ENCODE assay signal across 15 mouse cellular contexts in the genomic region with DNA sequence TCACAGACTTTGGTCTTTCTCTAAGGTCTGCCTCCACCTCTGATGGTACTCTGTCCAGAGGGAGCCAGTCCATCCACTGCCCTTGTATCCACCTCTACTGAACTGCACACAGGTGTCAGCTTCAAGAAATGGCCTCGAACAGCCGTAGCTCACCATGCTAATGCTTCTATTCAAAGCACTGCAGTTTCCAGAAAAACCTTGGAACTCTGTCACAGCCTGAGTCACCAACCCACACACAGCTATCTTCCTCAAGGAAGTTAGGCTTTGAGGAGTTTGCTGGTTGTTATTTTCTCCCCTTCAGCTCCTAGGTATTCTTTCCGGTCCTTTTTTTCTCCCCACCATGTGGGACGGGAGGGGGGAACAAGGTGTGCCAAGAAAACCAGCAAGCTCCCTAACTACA. TPM values are rescaled to one million over a fixed set of nuclear protein-coding genes. Genes with fewer than 3 reads are reported as not detected.
DNase-seq lines count a peak whose midpoint lies in the region; ATAC-seq and TF ChIP-seq lines count a peak whose summit lies in the region.
"Had no signal": no experiment of that assay in that cellular context is flagged by ENCODE, and none has a peak within 500 bp of the region (broad histone marks: within the 10 kb centered on the region; RNA-seq: fewer than 3 reads in every experiment).

No protein-coding gene starts in this region.

- no peaks in the 10 kb centered on the region for H3K36me3 ChIP-seq in heart, embryonic 12.5 days
- no peaks in the 10 kb centered on the region for H3K36me3 ChIP-seq in forebrain, embryonic 11.5 days (ENCODE audit: control insufficient read depth, insufficient read depth, low read length)
- H3K36me3 ChIP-seq in liver, postnatal 0 days (replicated peaks; ENCODE audit: insufficient read depth, low read length), result no peaks in the 10 kb centered on the region
- H3K36me3 ChIP-seq: forebrain, embryonic 12.5 days; limb, embryonic 13.5 days; midbrain, embryonic 15.5 days had no signal

- WGBS in heart, embryonic 12.5 days, result 44% methylated on average over 4 of the region's 4 CpGs
- 63% methylated on average over 4 of the region's 4 CpGs for WGBS in forebrain, embryonic 11.5 days
- 38% methylated on average over 4 of the region's 4 CpGs for WGBS in liver, postnatal 0 days (ENCODE audit: insufficient replicate concordance)

- no peak for TF ChIP-seq EP300 in liver, postnatal 0 days (IDR thresholded peaks at IDR 0.05; ENCODE audit: low read depth)

- H3K9me3 ChIP-seq in heart, embryonic 12.5 days (replicated peaks), result no peaks in the 10 kb centered on the region
- H3K9me3 ChIP-seq in forebrain, embryonic 11.5 days (ENCODE audit: control insufficient read depth, low read length), result no peaks in the 10 kb centered on the region
- no peaks in the 10 kb centered on the region for H3K9me3 ChIP-seq in liver, postnatal 0 days (ENCODE audit: low read length)
- H3K9me3 ChIP-seq: forebrain, embryonic 12.5 days; limb, embryonic 13.5 days; midbrain, embryonic 15.5 days had no signal

- intact Hi-C loops in heart, postnatal 10 days (cut with DNase I), result no loop called here
- intact Hi-C loops in left cerebral cortex, adult 2 months (cut with DNase I), result loop anchor here (2.0 to 10.0 kb wide), 2 partner anchors 63 to 163 kb away; no protein-coding TSS in a partner anchor

- no peak for TF ChIP-seq CTCF in left cerebral cortex, adult 2 months (IDR thresholded peaks at IDR 0.05)
- TF ChIP-seq CTCF in liver, postnatal 0 days (IDR thresholded peaks at IDR 0.05; ENCODE audit: low read depth), result no peak

- peaks cover 32% of the 10 kb centered on the region for H3K4me1 ChIP-seq in heart, embryonic 12.5 days (replicated peaks)
- H3K4me1 ChIP-seq in forebrain, embryonic 11.5 days (replicated peaks; ENCODE audit: control insufficient read depth, insufficient read depth, low read length), result no peaks in the 10 kb centered on the region
- peaks cover 14% of the 10 kb centered on the region; the same call in 1 of the 2 replicates for H3K4me1 ChIP-seq in liver, postnatal 0 days (ENCODE audit: insufficient read depth)

- DNase-seq in heart, postnatal 10 days, result no peak
- peak; percentile 4 for DNase-seq in 3134 (ENCODE audit: extremely low read depth, insufficient read length, low spot score)
- peak; percentile 88 for DNase-seq in brain, adult 2 months (ENCODE audit: low read depth, low spot score)
- peak; percentile 28 to 45 for DNase-seq in left cerebral cortex, adult 2 months (ENCODE audit: extremely low spot score in 1 of 2, low spot score in 2 of 2)
- DNase-seq in ovary, postnatal 36 days (ENCODE audit: low spot score), result no peak
- DNase-seq in forebrain, embryonic 11.5 days (ENCODE audit: low spot score), result no peak
- DNase-seq in liver, postnatal 0 days, result no peak
- DNase-seq: embryo, embryonic 11 days; heart, adult 2 months; kidney, adult 11 months had no signal

- no peaks in the 10 kb centered on the region for H3K27me3 ChIP-seq in heart, embryonic 12.5 days (replicated peaks)
- no peaks in the 10 kb centered on the region; the same call in 1 of the 2 replicates for H3K27me3 ChIP-seq in forebrain, embryonic 11.5 days (ENCODE audit: control insufficient read depth, insufficient read depth, low read length)
- H3K27me3 ChIP-seq in liver, postnatal 0 days (ENCODE audit: insufficient read depth, low read length), result no peaks in the 10 kb centered on the region
- H3K27me3 ChIP-seq: forebrain, embryonic 12.5 days; limb, embryonic 13.5 days; midbrain, embryonic 15.5 days had no signal

- no peak for ATAC-seq in heart, embryonic 12.5 days (ENCODE audit: insufficient number of reproducible peaks, low FRiP score)
- no peak for ATAC-seq in forebrain, embryonic 11.5 days (replicated peaks; ENCODE audit: low FRiP score)
- no peak for ATAC-seq in liver, postnatal 0 days
- ATAC-seq: lung, postnatal 0 days; midbrain, embryonic 15.5 days had no signal

- H3K4me3 ChIP-seq in heart, embryonic 12.5 days, result no peak overlapping the region
- no peak overlapping the region for H3K4me3 ChIP-seq in left cerebral cortex, adult 2 months
- no peak overlapping the region for H3K4me3 ChIP-seq in forebrain, embryonic 11.5 days (ENCODE audit: low read depth, low read length)
- no peak overlapping the region for H3K4me3 ChIP-seq in liver, postnatal 0 days (ENCODE audit: low read depth, low read length)
- H3K4me3 ChIP-seq: forebrain, embryonic 12.5 days; heart, adult 2 months; limb, embryonic 13.5 days; midbrain, embryonic 15.5 days had no signal

- no peak overlapping the region for H3K27ac ChIP-seq in heart, embryonic 12.5 days (ENCODE audit: poor library complexity, severe bottlenecking)
- peak overlapping the region; percentile 87 for H3K27ac ChIP-seq in left cerebral cortex, adult 2 months
- no peak overlapping the region for H3K27ac ChIP-seq in forebrain, embryonic 11.5 days (ENCODE audit: low read depth, low read length)
- no peak overlapping the region for H3K27ac ChIP-seq in liver, postnatal 0 days (ENCODE audit: low read depth)
- H3K27ac ChIP-seq: forebrain, embryonic 12.5 days; heart, adult 2 months; limb, embryonic 13.5 days; midbrain, embryonic 15.5 days had no signal

- H3K9ac ChIP-seq in heart, embryonic 12.5 days, result no peak overlapping the region
- H3K9ac ChIP-seq in forebrain, embryonic 11.5 days (ENCODE audit: low read length), result no peak overlapping the region
- no peak overlapping the region for H3K9ac ChIP-seq in liver, postnatal 0 days (replicated peaks)
- H3K9ac ChIP-seq: forebrain, embryonic 12.5 days; limb, embryonic 13.5 days; midbrain, embryonic 15.5 days had no signal

- peak overlapping the region; percentile 17; the same call in 1 of the 2 replicates for H3K4me2 ChIP-seq in heart, embryonic 12.5 days
- no peak overlapping the region for H3K4me2 ChIP-seq in forebrain, embryonic 11.5 days (ENCODE audit: low read depth, low read length, severe bottlenecking)
- no peak overlapping the region for H3K4me2 ChIP-seq in liver, postnatal 0 days (ENCODE audit: low read depth, low read length)
- H3K4me2 ChIP-seq: forebrain, embryonic 12.5 days; limb, embryonic 13.5 days; midbrain, embryonic 15.5 days had no signal

RNA-seq across cellular contexts. Expression of a gene that starts 3.5 kb away (rescaled TPM):
- 71.4 and 78.0 TPM in 2 replicates for polyA plus RNA-seq in heart, embryonic 12.5 days (2016; fragmentation: Nextera tagmentation; extraction: Ambion mirVana)
- total RNA-seq in heart, postnatal 10 days (2021), result 100 to 1,000 TPM; 194 to 211 TPM
- total RNA-seq in left cerebral cortex, adult 2 months (2021), result 100 to 1,000 TPM in 1 of 2 experiments, 10 to 100 TPM in 1; 95.6 to 101 TPM
- 9.4 and 12.0 TPM in 2 replicates for polyA plus RNA-seq in forebrain, embryonic 11.5 days (2014; fragmentation: Nextera tagmentation; extraction: Ambion mirVana)
- 6.0 and 6.3 TPM in 2 replicates for polyA plus RNA-seq in liver, postnatal 0 days (2015; fragmentation: Nextera tagmentation; extraction: Ambion mirVana)

Comparison
In these comparisons a context has a peak if more than half of its experiments do, and no peak if none do; other contexts are left out.
1. DNase-seq: peak in 3134 (single experiment), brain, adult 2 months (single experiment) and left cerebral cortex, adult 2 months (2 of 2); none in heart, postnatal 10 days (0 of 2), ovary, postnatal 36 days (single experiment), forebrain, embryonic 11.5 days (single experiment) and liver, postnatal 0 days (single experiment).